Mouse (Mus musculus): ENCODE measurements around the gene Bach1.

DNA sequence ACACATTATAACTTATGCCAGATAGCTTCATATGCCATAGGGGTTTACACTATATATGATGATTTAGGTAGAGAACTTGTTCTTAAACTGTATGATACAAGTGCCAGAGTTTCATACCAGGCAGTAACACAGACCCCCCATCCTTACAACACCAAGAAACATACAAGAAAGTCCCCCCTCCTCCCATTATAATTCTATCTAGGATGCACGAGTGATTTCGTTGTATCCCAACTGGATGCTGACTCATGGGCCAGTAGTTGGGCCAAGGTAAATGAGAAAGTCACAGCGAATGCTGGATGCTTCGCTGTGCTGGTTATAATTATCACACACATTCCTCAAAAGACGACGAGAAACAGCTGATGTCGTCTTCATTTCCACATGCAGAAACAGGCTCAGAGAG lies 25.6 kb upstream of the Bach1 start:
- TF ChIP-seq CTCF (conservative IDR thresholded peaks at IDR 0.05; ENCODE audit: low read length) (no peak), NANOG (IDR thresholded peaks at IDR 0.05; ENCODE audit: borderline replicate concordance, low read length) (no peak)

All from E14TG2a.4 (cell line).